ENCODE assay signal across 11 mouse cellular contexts in genomic region chr9:13470013-13470412, GRCm38 (mm10). TPM values are rescaled to one million over a fixed set of nuclear protein-coding genes. Genes with fewer than 3 reads are reported as not detected.
DNase-seq lines count a peak whose midpoint lies in the region; ATAC-seq and TF ChIP-seq lines count a peak whose summit lies in the region.
"Had no signal": no experiment of that assay in that cellular context is flagged by ENCODE, and none has a peak within 500 bp of the region (broad histone marks: within the 10 kb centered on the region; RNA-seq: fewer than 3 reads in every experiment).

No protein-coding gene starts in this region.

- H3K36me3 ChIP-seq in hindbrain, postnatal 0 days (ENCODE audit: insufficient read depth, low read length), result no peaks in the 10 kb centered on the region
- H3K36me3 ChIP-seq in hindbrain, embryonic 11.5 days (ENCODE audit: control insufficient read depth, insufficient read depth, low read length), result no peaks in the 10 kb centered on the region
- no peaks in the 10 kb centered on the region for H3K36me3 ChIP-seq in kidney, postnatal 0 days (ENCODE audit: insufficient read depth, low read length)
- H3K36me3 ChIP-seq: G1E had no signal

- H3K4me2 ChIP-seq in hindbrain, postnatal 0 days (ENCODE audit: low read depth, low read length), result no peak overlapping the region
- no peak overlapping the region for H3K4me2 ChIP-seq in hindbrain, embryonic 11.5 days (replicated peaks; ENCODE audit: low read depth, low read length)
- H3K4me2 ChIP-seq in kidney, postnatal 0 days (ENCODE audit: low read length), result no peak overlapping the region

- DNase-seq in hindbrain, postnatal 0 days (ENCODE audit: low spot score), result no peak
- DNase-seq in hindbrain, embryonic 11.5 days (ENCODE audit: low spot score), result no peak
- peak; percentile 46 for DNase-seq in embryo, embryonic 11 days
- peak; percentile 52 for DNase-seq in kidney, postnatal 0 days (ENCODE audit: low spot score)
- peak; percentile 55 to 61 for DNase-seq in spleen, adult 18-20 months
- DNase-seq in cerebellum, adult 8-10 months, result no peak
- DNase-seq in testis, postnatal 14 days (ENCODE audit: low spot score), result no peak
- no peak for DNase-seq in cerebellum, postnatal 25 days
- DNase-seq: cerebellum, adult 9-11 months had no signal

- no peak overlapping the region for H3K4me3 ChIP-seq in hindbrain, postnatal 0 days (ENCODE audit: low read length)
- no peak overlapping the region for H3K4me3 ChIP-seq in hindbrain, embryonic 11.5 days (ENCODE audit: low read depth, low read length)
- no peak overlapping the region for H3K4me3 ChIP-seq in kidney, postnatal 0 days (replicated peaks; ENCODE audit: low read depth, low read length)

- no peak for ATAC-seq in hindbrain, postnatal 0 days
- no peak for ATAC-seq in hindbrain, embryonic 11.5 days (ENCODE audit: low FRiP score)
- ATAC-seq in kidney, postnatal 0 days (replicated peaks; ENCODE audit: low FRiP score, low read depth), result no peak

- no peaks in the 10 kb centered on the region for H3K27me3 ChIP-seq in hindbrain, postnatal 0 days (ENCODE audit: insufficient read depth, low read length)
- no peaks in the 10 kb centered on the region for H3K27me3 ChIP-seq in hindbrain, embryonic 11.5 days (ENCODE audit: control insufficient read depth, insufficient read depth, low read length)
- no peaks in the 10 kb centered on the region for H3K27me3 ChIP-seq in kidney, postnatal 0 days (ENCODE audit: insufficient read depth, low read length)

- 0 out of 2 replicates have a peak, but pooled peaks cover 3% of the 10 kb centered on the region for H3K4me1 ChIP-seq in hindbrain, postnatal 0 days (ENCODE audit: insufficient read depth, low read length)
- peaks cover 2% of the 10 kb centered on the region; the same call in 1 of the 2 replicates for H3K4me1 ChIP-seq in hindbrain, embryonic 11.5 days (replicated peaks; ENCODE audit: control insufficient read depth, insufficient read depth, low read length)
- peaks cover 23% of the 10 kb centered on the region; the same call in 1 of the 2 replicates for H3K4me1 ChIP-seq in kidney, postnatal 0 days (replicated peaks; ENCODE audit: insufficient read depth, low read length)

- WGBS in hindbrain, postnatal 0 days, result 58% methylated on average over 7 of the region's 7 CpGs
- WGBS in hindbrain, embryonic 11.5 days, result 40% methylated on average over 7 of the region's 7 CpGs
- WGBS in kidney, postnatal 0 days, result 39% methylated on average over 7 of the region's 7 CpGs

- TF ChIP-seq CTCF in hindbrain, postnatal 0 days (IDR thresholded peaks at IDR 0.05; ENCODE audit: low read depth), result no peak
- TF ChIP-seq CTCF in kidney, postnatal 0 days (IDR thresholded peaks at IDR 0.05; ENCODE audit: low read depth), result no peak

- H3K9me3 ChIP-seq in hindbrain, postnatal 0 days (ENCODE audit: low read length), result no peaks in the 10 kb centered on the region
- no peaks in the 10 kb centered on the region for H3K9me3 ChIP-seq in hindbrain, embryonic 11.5 days (ENCODE audit: control insufficient read depth, low read length)
- H3K9me3 ChIP-seq in kidney, postnatal 0 days (replicated peaks; ENCODE audit: low read length), result no peaks in the 10 kb centered on the region
- H3K9me3 ChIP-seq: G1E had no signal

- H3K27ac ChIP-seq in hindbrain, postnatal 0 days, result peak overlapping the region; percentile 32; the same call in 1 of the 2 replicates
- no peak overlapping the region for H3K27ac ChIP-seq in hindbrain, embryonic 11.5 days (ENCODE audit: low read depth, low read length)
- H3K27ac ChIP-seq in kidney, postnatal 0 days, result peak overlapping the region; percentile 51; the same call in 1 of the 2 replicates

- H3K9ac ChIP-seq in hindbrain, postnatal 0 days (replicated peaks; ENCODE audit: low read length), result no peak overlapping the region
- H3K9ac ChIP-seq in hindbrain, embryonic 11.5 days (ENCODE audit: low read depth, low read length), result no peak overlapping the region
- H3K9ac ChIP-seq in kidney, postnatal 0 days (ENCODE audit: low read depth, low read length), result no peak overlapping the region

RNA-seq across cellular contexts. Expression of gene Gm17571, which starts 23.5 kb away (rescaled TPM):
- total RNA-seq in hindbrain, postnatal 0 days (2014; rRNA removed), result not detected in 2 replicates
- polyA plus RNA-seq in hindbrain, postnatal 0 days (2015; fragmentation: Nextera tagmentation; extraction: Ambion mirVana), result not detected in 2 replicates
- not detected in 2 replicates for polyA plus RNA-seq in hindbrain, embryonic 11.5 days (2014; fragmentation: Nextera tagmentation; extraction: Ambion mirVana)
- not detected in 2 replicates for polyA plus RNA-seq in kidney, postnatal 0 days (2015; fragmentation: Nextera tagmentation; extraction: Ambion mirVana)
- total RNA-seq: G1E; hematopoietic stem cell, adult 5-6 weeks had no signal
- polyA plus RNA-seq: G1E had no signal

Comparison
In these comparisons a context has a peak if more than half of its experiments do, and no peak if none do; other contexts are left out.
1. DNase-seq: peak in embryo, embryonic 11 days (single experiment), kidney, postnatal 0 days (single experiment) and spleen, adult 18-20 months (2 of 2); none in hindbrain, postnatal 0 days (single experiment), hindbrain, embryonic 11.5 days (single experiment), cerebellum, adult 8-10 months (single experiment), testis, postnatal 14 days (single experiment) and cerebellum, postnatal 25 days (0 of 2).